Mouse (Mus musculus) intestine, postnatal 0 days (tissue): Measurements from ENCODE around the gene Prlhr. TPM values are rescaled to one million over a fixed set of nuclear protein-coding genes. Genes with fewer than 3 reads are reported as not detected.
A peak's percentile ranks its signal among the peaks of the same experiment; 100 is the strongest.

Experiments used
- ATAC-seq: fragments of 200-750 bp; cut with Nextera tagmentation; 2 replicates; pipeline ENCODE4 v1.8.0; 2017; ENCODE audit warnings: mild to moderate bottlenecking, moderate TSS enrichment, moderate library complexity
- H3K27ac ChIP-seq: fragments of 300-500 bp; sonication (generic); 2 replicates; pipeline ENCODE4 v1.5.1; 2014; ENCODE audit warnings: mild to moderate bottlenecking, low read depth, low read length, moderate library complexity
- H3K27me3 ChIP-seq: fragments of 300-500 bp; sonication (generic); replicated peaks from 2 replicates; pipeline ENCODE4 v1.6.1; 2014; ENCODE audit warnings: low read length, mixed read lengths; ENCODE audit not compliant: control insufficient read depth, insufficient read depth
- H3K36me3 ChIP-seq: fragments of 300-500 bp; sonication (generic); 2 replicates; pipeline ENCODE4 v1.6.1; 2014; ENCODE audit warnings: mild to moderate bottlenecking, moderate library complexity; ENCODE audit not compliant: control insufficient read depth, insufficient read depth
- H3K4me1 ChIP-seq: fragments of 300-500 bp; sonication (generic); replicated peaks from 2 replicates; pipeline ENCODE4 v1.6.1; 2014; ENCODE audit warnings: antibody characterized with exemption, low read length, mixed read lengths; ENCODE audit not compliant: control insufficient read depth, insufficient read depth
- H3K4me2 ChIP-seq: fragments of 300-500 bp; sonication (generic); replicated peaks from 2 replicates; pipeline ENCODE4 v1.6.1; 2014; ENCODE audit warnings: low read depth, mild to moderate bottlenecking, moderate library complexity
- H3K4me3 ChIP-seq: fragments of 300-500 bp; sonication (generic); 2 replicates; pipeline ENCODE4 v1.5.1; 2014; ENCODE audit warnings: low read depth, low read length
- H3K9ac ChIP-seq: fragments of 300-500 bp; sonication (generic); 2 replicates; pipeline ENCODE4 v1.6.1; 2014; ENCODE audit warnings: mild to moderate bottlenecking, low read depth, low read length
- H3K9me3 ChIP-seq: fragments of 300-500 bp; sonication (generic); 2 replicates; pipeline ENCODE4 v1.6.1; 2016; ENCODE audit warnings: mixed run types; ENCODE audit not compliant: control insufficient read depth
- CTCF ChIP-seq: sonication (generic); IDR thresholded peaks from 2 replicates; pipeline ENCODE4 v1.5.1; 2016; ENCODE audit warnings: low read depth, mild to moderate bottlenecking, control low read depth, antibody characterized with exemption, moderate library complexity
- WGBS: fragments of 180-500 bp; shearing (Covaris S2); extraction: QIAGEN DNeasy Blood & Tissue Kit; methylation state at CpG from one replicate; pipeline ENCODE4 v1.1.7; 2014; 5-methylcytosine and 5-hydroxymethylcytosine counted together
- polyA plus RNA-seq: library from polyadenylated mRNA; unstranded; fragments of >200 nt; fragmentation: Nextera tagmentation; extraction: Ambion mirVana; gene quantifications from 2 replicates; pipeline ENCODE4 v1.2.1, GENCODE M21; 2015

The Prlhr gene
- polyA plus RNA-seq, 1 experiment from 2014 or later = not detected

- H3K4me3 ChIP-seq = no peak overlapping the region
- H3K27ac ChIP-seq = no peak overlapping the region
- no peak overlapping the region for H3K4me2 ChIP-seq
- no peaks in the 10 kb centered on the region for H3K4me1 ChIP-seq
- H3K9me3 ChIP-seq = no peaks in the 10 kb centered on the region
- no peak for TF ChIP-seq CTCF
- no peaks in the 10 kb centered on the region for H3K36me3 ChIP-seq
- H3K9ac ChIP-seq = no peak overlapping the region
- no peak for ATAC-seq
- no peaks in the 10 kb centered on the region for H3K27me3 ChIP-seq
These were observed 27.6 kb downstream of the Prlhr start for GRCm38 (mm10) chr19:60440531-60440930.

GRCm38 (mm10) chr19:60440083-60440482 is 28.0 kb downstream of the Prlhr start:
- ATAC-seq = no peak
- no peaks in the 10 kb centered on the region for H3K4me1 ChIP-seq
- WGBS = 66% methylated on average over 5 of the region's 5 CpGs
- TF ChIP-seq CTCF = no peak
- H3K4me2 ChIP-seq = no peak overlapping the region
- H3K9me3 ChIP-seq = no peaks in the 10 kb centered on the region
- no peak overlapping the region for H3K27ac ChIP-seq
- no peaks in the 10 kb centered on the region for H3K27me3 ChIP-seq
- no peaks in the 10 kb centered on the region for H3K36me3 ChIP-seq
- no peak overlapping the region for H3K4me3 ChIP-seq
- no peak overlapping the region for H3K9ac ChIP-seq

GRCm38 (mm10) chr19:60437566-60438241 is 30.4 kb downstream of the Prlhr start:
- Histone ChIP-seq H3K4me2 (no peak overlapping the region), H3K27ac (no peak overlapping the region), H3K4me3 (no peak overlapping the region), H3K27me3 (no peaks in the 10 kb centered on the region), H3K36me3 (no peaks in the 10 kb centered on the region), H3K4me1 (no peaks in the 10 kb centered on the region), H3K9me3 (no peaks in the 10 kb centered on the region), H3K9ac (no peak overlapping the region)
- 48% methylated on average over 6 of the region's 6 CpGs for WGBS
- peak; percentile 58 for TF ChIP-seq CTCF
- ATAC-seq = no peak

- WGBS = 75% methylated on average over 6 of the region's 6 CpGs
- H3K9ac ChIP-seq = no peak overlapping the region
These were observed 35.6 kb downstream of the Prlhr start for GRCm38 (mm10) chr19:60432347-60433129.

GRCm38 (mm10) chr19:60417611-60418010 is 50.5 kb downstream of the Prlhr start:
- H3K9me3 ChIP-seq = no peaks in the 10 kb centered on the region
- no peak for ATAC-seq
- no peaks in the 10 kb centered on the region for H3K36me3 ChIP-seq
- no peak overlapping the region for H3K4me2 ChIP-seq
- TF ChIP-seq CTCF = peak; percentile 66
- H3K27me3 ChIP-seq = no peaks in the 10 kb centered on the region
- no peaks in the 10 kb centered on the region for H3K4me1 ChIP-seq
- WGBS = 60% methylated on average over 1 of the region's 1 CpGs
- no peak overlapping the region for H3K27ac ChIP-seq
- H3K4me3 ChIP-seq = no peak overlapping the region
- no peak overlapping the region for H3K9ac ChIP-seq

More at GRCm38 (mm10) chr19:60432347-60433129, 35.6 kb downstream of the Prlhr start:
- H3K4me1 ChIP-seq = no peaks in the 10 kb centered on the region
- 0 out of 2 replicates have a peak, but pooled peaks have one; percentile 25 for TF ChIP-seq CTCF
- H3K36me3 ChIP-seq = no peaks in the 10 kb centered on the region
- H3K27ac ChIP-seq = no peak overlapping the region
- H3K9me3 ChIP-seq = no peaks in the 10 kb centered on the region
- H3K4me3 ChIP-seq = no peak overlapping the region
- H3K4me2 ChIP-seq = no peak overlapping the region
- H3K27me3 ChIP-seq = no peaks in the 10 kb centered on the region
- ATAC-seq = no peak

Other genes with a start within 250 kb of the Prlhr start
- 29.4 and 31.2 TPM in 2 replicates for gene Fam204a, start 241.6 kb downstream of the Prlhr start, polyA plus RNA-seq
- gene Cacul1, start 112.7 kb upstream of the Prlhr start, polyA plus RNA-seq = 11.8 and 13.3 TPM in 2 replicates